Mouse (Mus musculus) retina, adult 2 months (tissue): ENCODE measurements around the gene Mars.
A peak's percentile ranks its signal among the peaks of the same experiment; 100 is the strongest.

Experiments
- DNase-seq: peaks from one replicate; pipeline ENCODE4 v3.0.0-alpha.2; 2012; ENCODE audit warnings: low read depth, low spot score

Gene Mars

DNA sequence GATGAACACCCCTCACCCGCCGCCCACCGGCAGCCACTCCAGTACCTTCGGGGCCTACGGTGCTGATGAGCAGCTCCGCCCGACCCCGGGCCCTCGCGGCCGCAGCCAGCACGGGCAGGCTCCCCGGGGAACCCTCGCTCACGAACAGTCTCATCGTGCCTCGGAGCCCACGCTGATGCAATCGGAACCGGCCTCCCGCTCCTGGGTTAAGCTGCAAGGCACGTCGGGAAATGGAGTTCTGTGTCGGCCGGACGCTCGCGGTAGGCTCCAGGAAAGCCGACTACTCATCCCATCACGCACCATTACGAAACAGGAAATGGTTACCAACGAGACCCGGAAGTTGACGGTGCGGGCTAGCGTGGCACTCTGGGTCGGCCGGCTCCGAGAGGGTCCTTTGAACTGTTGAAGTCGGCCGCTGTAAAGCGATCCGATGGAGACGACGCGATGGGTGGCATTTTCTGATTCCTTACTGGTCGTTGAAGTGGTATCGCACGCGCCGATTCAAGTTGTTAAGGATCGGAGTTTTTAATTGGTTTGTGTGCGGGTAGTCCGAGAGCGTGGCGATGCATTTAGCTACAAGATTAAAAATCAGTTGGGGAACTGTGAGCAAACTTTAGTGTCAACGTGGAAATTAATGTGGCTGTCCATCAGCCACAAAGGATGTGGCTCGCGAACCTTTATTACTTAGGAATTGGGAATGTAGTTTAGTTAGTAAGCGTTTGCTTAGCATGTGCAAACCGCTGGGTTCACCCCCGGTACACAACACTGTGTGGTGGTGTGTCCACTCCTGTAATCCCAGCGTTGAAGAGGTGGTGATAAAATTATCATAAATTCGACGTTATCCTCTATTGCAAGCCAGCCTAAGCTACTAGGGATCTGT is at the start of gene Mars:
Gene Mars (minus strand): TSS at position 311 of the 880 bp plus-strand sequence.
- DNase-seq: peak; percentile 96

GRCm38 (mm10) chr10:127360714-127361113 is 49.1 kb upstream of the Mars start:
- DNase-seq: no peak

DNA sequence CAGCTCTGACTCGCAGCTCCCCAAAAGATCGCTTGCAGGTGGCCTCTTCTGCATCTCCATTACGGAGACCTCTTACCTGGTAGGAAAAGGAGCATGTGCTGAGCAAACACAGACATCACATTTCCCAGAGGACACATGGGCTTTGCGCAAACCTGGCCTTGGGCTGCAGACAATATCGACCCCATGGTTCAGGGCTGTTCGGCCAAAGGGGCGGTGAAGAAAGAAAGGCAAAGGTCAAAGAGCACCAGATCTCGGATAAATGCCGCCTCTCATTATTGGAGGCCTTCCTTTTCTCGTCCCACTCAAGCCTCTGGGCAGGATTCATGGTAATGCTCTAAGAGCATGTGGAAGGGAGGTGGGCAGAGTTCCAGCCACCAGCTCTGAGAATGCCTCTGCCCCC is 43.8 kb upstream of the Mars start:
- no peak for DNase-seq

DNA sequence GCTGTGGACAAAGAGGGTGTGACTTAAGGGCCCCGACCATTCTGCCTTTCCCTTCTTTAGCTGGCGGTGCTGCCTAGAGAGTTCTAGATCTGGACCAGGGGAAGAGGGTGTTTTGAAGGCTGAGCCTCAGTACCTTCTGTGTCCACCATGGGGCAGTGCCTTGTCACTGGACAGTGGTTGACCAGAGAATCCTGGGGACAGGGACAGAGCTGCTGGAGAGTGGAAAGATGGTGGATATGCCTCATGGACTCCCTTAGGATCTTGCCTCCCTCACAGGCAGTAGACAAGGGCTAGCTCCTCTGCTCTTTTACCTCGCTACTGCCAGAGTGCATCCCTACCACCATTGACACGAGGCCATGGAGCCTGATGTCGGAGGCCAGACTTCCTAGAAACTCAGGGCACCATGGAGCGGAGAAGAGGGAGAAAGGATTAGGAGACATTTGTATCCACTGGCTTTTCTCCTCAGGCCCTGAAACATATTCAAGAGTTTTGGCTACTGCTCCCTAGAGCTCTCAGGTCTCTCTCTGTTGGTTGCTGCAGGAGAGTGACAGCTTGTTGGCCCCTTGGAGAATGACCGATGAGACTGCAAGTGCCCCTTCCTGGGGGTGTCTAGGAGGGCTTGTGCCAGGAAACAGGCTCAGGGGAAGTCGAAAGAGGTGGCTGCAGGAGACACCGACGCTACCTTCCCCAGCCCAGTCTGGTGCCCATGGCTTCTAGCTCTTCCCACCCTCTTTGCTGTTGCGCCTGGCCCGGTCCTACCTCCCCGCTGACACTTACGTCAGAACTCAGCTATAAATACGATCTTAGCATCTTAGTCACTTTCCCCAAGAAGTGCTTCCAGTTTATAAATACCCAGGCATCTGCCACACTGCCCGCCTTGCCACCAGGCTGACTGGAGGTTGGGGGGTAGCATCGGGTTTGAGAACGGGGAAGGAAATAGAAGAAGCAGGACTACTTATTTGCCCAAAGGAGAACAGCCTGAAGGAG is 42.6 kb upstream of the Mars start, which contains the start of gene Inhbe:
Gene Inhbe (minus strand): TSS at position 503 of the 987 bp plus-strand sequence.
- no peak for DNase-seq

DNA sequence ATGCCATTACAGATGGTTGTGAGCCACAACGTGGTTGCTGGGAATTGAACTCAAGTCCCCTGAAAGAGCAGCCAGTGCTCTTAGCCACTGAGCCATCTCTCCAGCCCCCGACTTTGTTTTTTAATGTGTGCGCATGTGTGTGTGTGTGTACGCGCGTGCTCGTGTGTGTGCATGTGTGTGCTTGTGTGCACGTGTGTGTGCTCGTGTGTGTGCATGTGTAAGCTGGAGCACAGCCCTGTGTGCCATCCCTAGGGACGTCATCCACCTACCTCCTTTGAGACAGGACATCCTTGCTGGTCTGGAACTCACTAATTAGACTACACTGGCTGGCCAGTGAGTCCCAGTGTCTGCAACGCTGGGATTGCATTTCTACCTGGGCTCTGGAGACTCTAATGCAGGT is 41.2 kb upstream of the Mars start:
- DNase-seq: no peak

GRCm38 (mm10) chr10:127352187-127352586 is 40.6 kb upstream of the Mars start:
- no peak for DNase-seq

DNA sequence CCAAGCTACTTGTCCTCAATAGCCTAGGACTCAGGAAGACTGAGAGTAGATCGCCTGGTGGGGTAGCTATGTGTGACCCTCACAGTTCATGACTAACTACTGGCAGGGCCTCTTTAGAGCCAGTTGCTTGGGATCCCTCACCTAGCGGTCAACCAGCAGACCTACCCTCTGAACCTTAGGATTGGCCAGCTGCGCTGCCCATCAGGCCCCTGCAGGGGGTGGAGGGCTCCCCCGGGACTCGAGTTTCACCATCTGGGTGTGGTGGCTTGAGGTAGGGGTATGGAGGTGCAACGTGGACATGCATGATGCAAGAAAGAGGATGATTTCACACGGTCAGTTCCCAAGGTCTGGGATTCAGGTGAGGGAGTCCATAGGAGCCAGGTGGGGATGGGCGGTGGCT is 40.1 kb upstream of the Mars start:
- no peak for DNase-seq

- no peak for DNase-seq
Observed at GRCm38 (mm10) chr10:127351285-127351595, 39.7 kb upstream of the Mars start.

DNA sequence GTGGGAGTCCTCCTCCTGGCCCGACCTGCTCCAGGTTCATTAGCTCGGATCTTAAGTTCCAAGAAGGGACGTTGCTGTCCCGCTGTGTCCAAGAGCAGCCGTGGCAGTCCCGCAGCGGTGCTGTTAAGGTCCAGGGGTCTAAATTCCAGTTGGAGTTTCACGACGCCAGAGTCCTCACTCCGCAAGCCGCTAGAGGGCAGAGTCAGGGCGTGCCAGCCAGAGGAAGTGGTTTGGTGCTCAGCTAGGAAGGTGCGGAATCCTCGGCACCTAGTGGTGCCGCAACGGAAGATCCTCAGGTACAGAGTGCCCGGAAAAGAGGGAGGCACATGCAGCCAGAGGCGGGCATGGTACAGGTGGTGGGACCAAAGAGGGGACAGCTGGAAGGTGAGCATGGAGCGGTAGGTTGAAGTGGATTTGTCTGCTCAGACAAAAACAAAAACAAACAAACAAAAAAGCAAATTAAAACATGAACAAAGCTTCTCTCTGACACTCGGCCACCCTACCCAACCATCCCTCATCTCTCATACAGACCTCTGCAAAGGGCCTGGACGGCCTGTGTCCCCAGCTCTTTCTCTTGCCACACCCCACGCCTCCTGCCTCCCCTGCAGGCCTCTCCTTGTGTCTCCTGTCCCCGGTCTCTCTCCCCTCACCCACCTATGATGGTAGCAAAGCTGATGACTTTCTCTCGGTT is 39.2 kb upstream of the Mars start:
- no peak for DNase-seq

GRCm38 (mm10) chr10:127349810-127350209 is 38.2 kb upstream of the Mars start:
- DNase-seq: no peak

GRCm38 (mm10) chr10:127348957-127349356 is 37.4 kb upstream of the Mars start:
- no peak for DNase-seq

GRCm38 (mm10) chr10:127346173-127346572 is 34.6 kb upstream of the Mars start:
- DNase-seq: no peak

- DNase-seq: no peak
Observed at GRCm38 (mm10) chr10:127343029-127343428, 31.4 kb upstream of the Mars start.

GRCm38 (mm10) chr10:127341891-127342639 is 30.5 kb upstream of the Mars start, which contains the start of gene Gli1:
Gli1 (minus strand) TSS chr10:127341974.
- DNase-seq: peak; percentile 61

DNA sequence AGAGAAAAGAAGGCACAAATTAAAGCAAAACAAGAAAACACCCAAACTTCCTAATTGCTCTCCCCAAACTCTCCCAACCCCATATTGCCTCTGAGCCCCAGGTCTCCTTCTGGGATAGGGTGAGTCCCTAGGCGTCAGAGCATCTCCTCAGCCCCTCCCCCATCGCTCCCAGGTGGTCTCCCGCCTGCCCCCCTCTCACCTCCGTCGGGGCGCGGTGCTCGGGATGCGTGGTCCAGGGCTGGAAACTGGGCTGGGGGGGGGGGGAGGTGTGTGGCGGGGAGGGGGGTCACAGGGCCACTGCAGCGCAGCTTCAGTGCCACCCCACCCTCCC is 29.7 kb upstream of the Mars start:
- DNase-seq: no peak

GRCm38 (mm10) chr10:127340577-127341359 is 29.2 kb upstream of the Mars start:
- DNase-seq: no peak

GRCm38 (mm10) chr10:127339683-127340576 is 28.3 kb upstream of the Mars start:
- DNase-seq: no peak

DNA sequence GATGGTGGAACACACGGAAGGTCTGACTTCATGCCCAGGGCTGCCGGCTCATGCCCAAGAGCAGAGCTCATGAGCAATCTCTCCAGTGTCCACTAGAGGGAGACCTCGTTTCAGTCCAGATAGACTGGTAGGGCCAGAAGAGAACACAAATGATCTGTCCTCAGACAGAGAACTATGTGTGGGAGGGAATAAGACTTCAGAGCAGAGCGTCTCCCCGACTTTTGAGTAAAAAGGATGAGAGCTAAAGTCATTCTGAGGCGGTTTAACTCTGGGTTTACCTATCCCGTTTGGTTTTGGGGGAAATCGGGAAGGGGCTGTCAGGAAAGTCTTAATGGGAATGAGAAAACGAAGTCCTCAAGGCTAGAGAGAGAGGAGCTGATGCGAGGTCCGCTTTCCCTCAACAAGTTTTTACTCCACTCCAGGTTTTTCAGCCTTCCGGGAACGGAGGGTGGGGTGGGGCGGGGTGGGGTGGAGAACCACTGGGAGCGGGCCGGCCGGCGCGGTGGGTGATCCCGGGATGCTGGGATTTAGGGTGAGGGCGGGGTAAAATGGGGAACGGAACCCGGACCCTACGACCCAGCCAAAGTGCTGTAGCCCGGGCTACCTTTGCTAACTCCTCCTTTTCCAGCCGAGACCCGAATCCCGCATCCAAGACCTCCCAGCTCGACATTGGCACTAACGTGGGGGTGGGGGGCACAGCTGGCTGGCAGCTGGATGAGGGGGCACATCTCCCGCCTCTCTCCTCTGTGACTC is 27.5 kb upstream of the Mars start:
- peak; percentile 73 for DNase-seq
